Mouse (Mus musculus): Measurements from ENCODE around the gene Stx8. TPM values are rescaled to one million over a fixed set of nuclear protein-coding genes. Genes with fewer than 3 reads are reported as not detected.

The Stx8 gene
- total RNA-seq, 2 experiments from 2014 or later, result 24.6 to 27.5 TPM

- DNase-seq, result no peak
Observed at GRCm38 (mm10) chr11:68228941-68229665, 263.1 kb downstream of the Stx8 start.

GRCm38 (mm10) chr11:68231558-68231957 is 265.6 kb downstream of the Stx8 start:
- DNase-seq, result no peak

- no peak for DNase-seq
Observed at GRCm38 (mm10) chr11:68233469-68233965, 267.5 kb downstream of the Stx8 start.

- no peak for DNase-seq
Observed at GRCm38 (mm10) chr11:68239756-68240155, 273.8 kb downstream of the Stx8 start.

DNA sequence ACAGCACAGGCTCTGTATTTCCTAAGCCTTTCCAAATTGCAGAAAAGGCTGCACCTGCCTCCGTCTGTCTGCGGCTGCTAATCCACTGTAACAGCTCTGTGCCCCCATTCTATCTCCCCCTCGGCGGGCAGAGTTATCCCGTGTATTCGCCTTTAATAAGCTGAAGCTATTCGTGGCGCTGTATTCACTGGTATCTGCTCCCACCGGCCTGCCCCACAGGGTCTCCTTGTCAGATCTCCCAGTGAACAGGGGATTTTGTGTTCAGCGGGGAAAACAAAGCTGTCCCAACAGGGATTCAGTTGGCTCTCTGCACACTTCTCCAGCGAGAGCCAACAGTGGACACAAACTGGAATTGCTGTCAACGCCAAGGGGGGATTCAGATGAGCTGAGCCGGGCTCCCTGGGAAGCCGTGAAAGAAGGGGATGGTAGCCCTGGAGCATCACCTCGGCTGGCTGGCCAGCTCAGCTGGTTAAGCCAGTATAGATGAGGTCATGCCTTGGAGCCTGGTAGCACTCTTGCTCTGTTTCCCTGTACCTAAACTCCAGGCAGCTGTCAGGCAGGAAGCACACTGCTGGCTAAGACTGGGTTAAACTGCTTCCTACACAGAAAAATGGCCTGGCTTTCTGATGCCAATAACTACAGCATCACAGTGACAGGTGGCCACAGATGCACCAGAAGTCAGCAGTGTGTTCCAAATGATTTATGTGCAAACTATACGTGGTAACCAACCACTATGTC is 278.4 kb downstream of the Stx8 start:
- DNase-seq, result no peak

DNA sequence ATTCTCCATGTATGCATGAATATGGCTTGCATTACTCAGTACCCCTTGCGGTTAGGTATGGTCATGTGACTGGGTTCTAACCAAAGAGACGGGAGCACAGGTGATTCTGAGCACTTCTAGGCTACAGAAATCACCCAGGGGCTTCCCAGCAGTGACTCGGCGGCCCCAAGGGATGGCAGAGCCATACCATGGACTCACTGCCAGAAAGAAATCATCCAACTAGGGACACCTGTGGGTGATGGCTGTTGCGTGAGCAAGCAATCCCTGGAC is 278.9 kb downstream of the Stx8 start:
- no peak for DNase-seq

DNA sequence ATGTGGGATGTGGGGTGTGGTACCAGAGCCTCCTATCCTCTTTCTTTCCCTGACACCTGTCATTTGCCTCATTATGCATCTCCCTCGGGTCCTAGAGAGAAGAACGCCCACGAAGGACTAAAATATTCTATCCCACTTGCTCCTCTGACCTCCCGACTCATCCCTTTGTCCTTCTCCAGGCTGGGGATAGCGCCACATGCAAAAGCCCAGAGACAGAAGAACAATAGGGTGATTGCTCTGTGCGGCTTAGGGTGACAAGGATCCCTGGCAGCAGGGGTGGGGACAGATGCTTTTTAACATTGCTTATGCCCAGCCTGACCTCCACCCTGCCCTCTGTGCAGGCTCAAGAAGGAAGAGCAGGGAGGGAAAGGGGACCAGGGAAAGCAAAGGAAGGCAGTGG is 281.9 kb downstream of the Stx8 start:
- no peak for DNase-seq

DNA sequence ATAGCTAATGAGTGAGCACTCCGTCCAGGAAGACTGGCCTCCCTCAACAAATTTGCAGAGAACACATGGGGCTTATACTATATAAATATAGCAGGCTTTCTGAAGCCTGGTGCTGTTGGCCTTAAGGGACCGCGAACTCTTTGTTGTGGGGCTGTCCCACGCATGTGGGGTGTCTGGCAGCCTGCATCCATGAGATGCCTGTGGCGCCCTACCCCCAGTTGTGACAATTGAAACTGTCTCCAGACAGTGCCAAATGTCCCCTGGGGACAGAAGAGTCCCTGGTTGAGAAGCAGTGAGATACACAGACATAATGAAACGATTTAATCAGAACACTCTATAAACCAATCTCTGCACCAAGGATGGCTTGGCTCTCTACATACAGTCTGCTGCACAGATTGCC is 284.1 kb downstream of the Stx8 start:
- DNase-seq, result no peak

DNA sequence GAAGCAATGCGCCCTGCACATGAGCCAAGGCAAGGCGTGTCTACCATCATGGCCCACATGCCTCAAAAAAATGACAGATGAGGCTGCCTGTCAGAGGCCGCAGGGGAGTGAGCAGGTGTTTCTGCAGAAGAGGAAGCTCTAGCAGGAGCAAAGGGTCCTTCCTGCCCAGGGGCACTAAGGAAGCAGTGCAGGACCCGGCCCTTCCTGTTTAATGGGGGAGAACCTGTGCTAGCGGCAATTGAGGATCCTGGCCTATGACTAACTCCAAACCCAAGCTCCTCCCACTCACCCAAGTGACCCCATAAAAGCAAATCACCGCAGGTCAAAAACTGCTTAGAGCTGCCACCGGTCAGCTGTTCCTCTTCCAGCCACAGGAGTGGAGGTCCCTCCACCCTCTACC is 287.5 kb downstream of the Stx8 start:
- DNase-seq, result no peak

Small RNAs within 50 kb of the gene (microRNA-seq; reads per million reads assigned to microRNA genes)
- gene Mir6406, result 0 reads per million in 2 experiments

Other genes starting within 250 kb of the Stx8 start
- under 1 TPM; 0.09 to 0.12 TPM for gene Glp2r, start 195.0 kb upstream of the Stx8 start, total RNA-seq (2021)
- not detected for gene Gsg1l2, start 191.6 kb upstream of the Stx8 start, total RNA-seq (2021)
- 100 to 1,000 TPM; 357 to 408 TPM for gene Dhrs7c, start 168.0 kb upstream of the Stx8 start, total RNA-seq (2021)
- 1 to 10 TPM; 1.1 to 1.7 TPM for gene Usp43, start 44.0 kb upstream of the Stx8 start, total RNA-seq (2021)
- 1 to 10 TPM; 6.6 to 7.0 TPM for gene Cfap52, start 542 bp upstream of the Stx8 start, total RNA-seq (2021)